Mouse (Mus musculus) left cerebral cortex, postnatal 10 days (tissue): ENCODE results near the gene Prkcd. TPM values are rescaled to one million over a fixed set of nuclear protein-coding genes. Genes with fewer than 3 reads are reported as not detected.
"Not testable (repeated sequence)": the region's sequence is repeated elsewhere in the genome, so short reads cannot be mapped to it uniquely, and the experiment has no call there.

Source experiments
- DNase-seq, 2 experiments: peaks; one replicate each; pipeline ENCODE4 v3.0.0; 2021 to 2022; ENCODE audit warnings: low spot score in 2 of 2, mixed read lengths in 1 of 2; ENCODE audit errors: extremely low spot score in 1 of 2
- intact Hi-C: fragments of 180-260 bp; cut with DNase I; formaldehyde crosslinking; loops from one replicate; pipeline ENCODE4 v1.15.1; 2025
- total RNA-seq, 2 experiments: library from RNA; stranded (reverse); gene quantifications; 2 replicates each; pipeline ENCODE4 v1.2.3; 2021

Gene Prkcd
- total RNA-seq, 2 experiments from 2014 or later = 17.1 to 19.4 TPM

DNA sequence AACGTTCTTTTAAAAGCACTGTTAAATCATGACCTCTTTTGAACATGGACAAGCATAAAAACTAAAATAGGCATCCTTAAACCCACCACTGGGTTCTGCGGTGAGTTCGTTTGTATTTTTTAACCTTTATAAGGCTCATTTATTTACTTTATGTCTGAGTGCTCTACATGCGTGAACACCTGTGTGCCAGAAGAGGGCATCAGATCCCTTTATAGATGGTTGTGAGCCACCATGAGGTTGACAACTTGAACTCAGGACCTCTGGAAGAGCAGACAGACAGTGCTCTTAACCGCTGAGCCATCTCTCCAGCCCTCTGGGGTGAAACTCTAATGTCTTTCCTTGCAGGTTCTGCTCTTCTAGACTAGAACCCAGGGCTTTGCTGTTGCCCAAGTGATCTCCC lies 40.7 kb downstream of the Prkcd start:
- intact Hi-C loops = no loop called here
- no peak for DNase-seq

GRCm38 (mm10) chr14:30584497-30585251 lies 41.3 kb downstream of the Prkcd start:
- DNase-seq = no peak
- intact Hi-C loops = no loop called here

- intact Hi-C loops = no loop called here
- no peak for DNase-seq
Measured at GRCm38 (mm10) chr14:30584077-30584476, 41.9 kb downstream of the Prkcd start.

DNA sequence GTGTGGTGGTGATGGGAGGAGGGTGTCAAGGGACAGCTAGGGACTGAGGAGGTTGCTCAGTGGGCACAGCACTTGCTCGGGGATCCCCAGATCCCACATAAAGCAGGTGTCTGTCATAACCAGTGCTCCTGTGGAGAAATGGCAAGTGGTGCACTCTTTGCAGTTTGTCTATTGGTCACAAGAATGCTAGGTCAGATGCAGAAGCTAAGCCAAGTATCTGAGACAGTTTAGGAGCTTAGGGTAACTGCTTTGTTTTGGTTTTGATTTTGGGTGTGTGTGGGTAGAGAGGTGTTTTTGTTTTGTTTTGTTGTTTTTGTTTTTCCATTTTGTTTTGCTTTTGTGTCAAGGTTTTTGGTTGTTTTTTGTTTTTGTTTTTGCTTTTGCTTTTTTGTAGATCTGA lies 44.8 kb downstream of the Prkcd start:
- DNase-seq = no peak
- intact Hi-C loops = no loop called here

- intact Hi-C loops = no loop called here
- no peak for DNase-seq
Measured at GRCm38 (mm10) chr14:30579882-30580281, 46.1 kb downstream of the Prkcd start.

GRCm38 (mm10) chr14:30579180-30579579 lies 46.8 kb downstream of the Prkcd start:
- DNase-seq = no peak
- intact Hi-C loops = no loop called here

DNA sequence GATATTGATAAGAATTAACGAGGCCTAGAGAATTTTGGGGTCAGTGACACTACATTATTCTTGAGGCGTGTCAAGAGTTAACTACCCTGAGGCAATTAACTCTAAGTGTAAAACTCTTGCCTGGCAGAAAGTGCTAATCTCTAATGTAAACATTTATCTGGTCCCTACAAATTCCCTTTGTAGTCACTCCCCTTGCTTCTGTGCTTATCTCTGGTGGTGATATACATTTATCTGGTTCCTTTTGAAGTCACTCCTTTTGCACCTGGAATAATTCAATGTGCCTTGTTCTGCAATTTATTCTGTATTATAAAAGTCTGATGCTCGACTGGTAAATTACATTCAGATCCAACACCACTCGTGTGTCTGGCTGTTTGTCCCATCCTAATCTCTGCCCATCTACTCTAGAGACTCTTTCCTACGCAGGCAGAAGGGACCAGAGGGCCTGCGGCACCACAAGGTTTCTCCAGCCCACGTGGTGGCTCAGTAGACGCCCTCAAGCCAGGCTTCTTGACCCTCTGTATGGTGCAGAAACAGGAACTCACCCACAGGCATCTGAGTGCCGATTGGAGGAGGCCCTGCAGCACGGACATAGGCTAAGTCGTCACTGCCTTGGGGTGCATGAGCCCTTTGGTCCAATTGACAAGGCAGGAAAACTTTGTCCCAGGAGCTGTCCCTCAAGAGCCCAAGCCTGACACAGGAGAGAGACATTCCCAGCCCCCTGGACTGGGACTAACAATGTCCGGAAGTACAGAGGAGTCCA lies 48.5 kb downstream of the Prkcd start:
- intact Hi-C loops, DNase-seq: not testable (repeated sequence)

GRCm38 (mm10) chr14:30576260-30576659 lies 49.8 kb downstream of the Prkcd start:
- no peak for DNase-seq
- intact Hi-C loops = no loop called here

DNA sequence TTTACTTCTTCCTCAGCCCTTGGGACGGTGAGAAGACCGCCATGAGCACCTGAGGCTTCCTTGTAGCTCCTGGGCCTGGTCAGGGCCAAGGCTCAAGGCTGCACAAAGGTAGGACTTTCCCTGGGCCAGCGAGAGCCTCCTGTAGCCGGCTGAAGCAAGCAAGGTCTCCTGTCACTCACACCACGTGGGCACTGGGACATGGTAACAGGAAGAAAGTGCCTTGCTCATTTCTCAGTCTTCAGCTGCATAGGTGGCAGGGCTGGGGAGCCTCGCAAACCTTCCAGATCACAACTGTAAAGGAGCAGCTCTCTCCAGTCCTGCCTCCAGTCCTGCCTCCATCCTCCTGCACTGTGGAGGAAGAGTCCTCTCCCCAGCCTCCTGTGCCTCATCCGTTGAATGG lies 50.2 kb downstream of the Prkcd start:
- no peak for DNase-seq
- intact Hi-C loops = no loop called here

DNA sequence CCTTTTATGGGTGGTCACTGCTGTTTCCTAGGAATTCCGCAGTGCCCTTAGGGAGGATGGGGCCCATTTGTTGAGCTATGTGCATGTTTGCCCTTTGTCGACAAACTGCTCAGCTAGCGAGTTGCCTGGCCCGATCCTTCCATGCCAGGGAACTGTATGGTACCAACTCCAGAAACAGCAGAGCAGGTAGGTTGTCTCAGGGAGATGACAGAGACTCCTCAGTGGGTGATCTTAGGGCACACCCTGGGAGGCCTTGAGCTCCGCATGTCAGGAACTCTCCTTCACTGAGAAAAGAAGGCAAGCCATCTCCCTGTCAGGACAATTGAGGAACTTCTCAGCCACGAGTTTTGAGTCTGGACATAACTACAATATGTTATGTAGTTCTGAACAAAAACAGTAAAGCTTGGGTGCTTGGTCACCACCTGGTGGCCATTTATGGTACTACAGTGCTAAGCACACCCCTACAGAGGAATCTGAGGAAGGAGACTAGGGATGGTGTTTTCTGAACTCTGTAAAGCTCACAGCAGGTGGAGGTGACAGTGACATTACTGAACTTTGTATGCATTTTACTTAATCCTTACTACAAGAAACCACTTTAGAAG lies 51.9 kb downstream of the Prkcd start:
- intact Hi-C loops = no loop called here
- peak; percentile 50 to 79 for DNase-seq

DNA sequence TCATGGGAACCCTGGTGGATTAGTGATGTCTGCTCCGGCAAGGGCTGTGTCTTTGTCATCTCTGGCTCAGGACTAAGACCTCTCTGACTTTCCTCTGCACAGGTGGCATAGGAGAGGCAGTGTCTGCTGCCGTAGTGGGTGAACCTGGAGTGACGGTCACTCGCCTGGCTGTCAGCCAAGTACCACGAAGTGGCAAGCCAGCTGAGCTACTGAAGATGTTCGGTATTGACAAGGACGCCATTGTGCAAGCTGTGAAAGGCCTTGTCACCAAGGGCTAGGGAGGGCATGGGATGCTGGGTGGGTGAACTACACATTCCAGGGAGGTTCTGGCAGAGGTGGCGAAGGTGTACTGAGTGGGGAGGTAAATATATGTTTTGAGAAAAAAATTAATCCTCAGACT lies 52.8 kb downstream of the Prkcd start:
- intact Hi-C loops = no loop called here
- peak in 1 of 2 experiments; percentile 54 for DNase-seq

- no peak for DNase-seq
- intact Hi-C loops = no loop called here
Measured at GRCm38 (mm10) chr14:30572253-30572652, 53.8 kb downstream of the Prkcd start.

DNA sequence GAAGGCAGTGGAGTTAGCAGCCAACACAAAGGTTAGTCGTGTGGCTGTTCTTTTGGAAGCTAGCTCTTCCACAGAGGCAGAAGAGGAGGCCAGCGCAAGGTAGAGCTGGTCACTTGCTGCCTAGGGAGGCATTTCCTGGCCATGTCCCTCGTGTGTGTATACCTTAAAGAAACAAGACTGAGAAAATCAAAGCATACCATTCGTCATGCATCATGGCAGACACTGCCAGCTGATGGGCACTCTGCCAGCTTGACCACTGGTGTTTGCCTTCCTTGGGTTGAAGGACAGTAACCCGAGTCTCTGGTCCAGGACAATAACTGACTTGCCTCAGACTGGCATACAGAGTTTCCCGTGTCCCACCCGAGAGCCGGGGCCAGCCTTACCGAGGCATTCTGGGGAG lies 55.7 kb downstream of the Prkcd start:
- DNase-seq = peak in 1 of 2 experiments; percentile 61
- intact Hi-C loops = no loop called here

- intact Hi-C loops = no loop called here
- DNase-seq = no peak
Measured at GRCm38 (mm10) chr14:30568016-30568415, 58.0 kb downstream of the Prkcd start.

- no peak for DNase-seq
- intact Hi-C loops = no loop called here
Measured at GRCm38 (mm10) chr14:30566317-30566716, 59.7 kb downstream of the Prkcd start.

- intact Hi-C loops = no loop called here
- DNase-seq = no peak
Measured at GRCm38 (mm10) chr14:30564451-30564850, 61.6 kb downstream of the Prkcd start.

DNA sequence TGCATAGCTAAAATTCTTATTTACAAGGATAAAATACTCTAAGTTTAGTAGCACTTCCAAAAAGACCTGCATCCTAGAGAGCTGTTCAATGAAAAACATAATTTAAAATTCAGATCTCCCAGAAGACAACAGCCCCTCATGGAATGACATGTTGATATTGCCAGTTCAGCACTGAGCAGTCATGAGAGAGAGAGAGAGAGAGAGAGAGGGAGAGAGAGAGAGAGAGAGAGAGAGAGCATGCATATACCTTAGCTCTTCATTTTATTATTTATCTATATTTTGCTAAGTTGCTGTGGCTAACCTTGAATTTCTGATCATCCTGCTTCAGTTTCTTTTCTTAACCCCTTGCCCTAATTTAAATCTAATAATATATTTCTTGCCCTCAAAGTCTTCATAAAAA lies 63.7 kb downstream of the Prkcd start:
- intact Hi-C loops = no loop called here
- no peak for DNase-seq

- intact Hi-C loops = no loop called here
- DNase-seq = peak; percentile 31 to 61
Measured at GRCm38 (mm10) chr14:30561470-30562187, 64.4 kb downstream of the Prkcd start.

GRCm38 (mm10) chr14:30560803-30561389 lies 65.1 kb downstream of the Prkcd start:
- DNase-seq = no peak
- intact Hi-C loops = no loop called here
